Mouse (Mus musculus) embryonic facial prominence, embryonic 10.5 days (tissue): ENCODE results near the gene Mprip. TPM values are rescaled to one million over a fixed set of nuclear protein-coding genes. Genes with fewer than 3 reads are reported as not detected.
"Not testable (repeated sequence)": the region's sequence is repeated elsewhere in the genome, so short reads cannot be mapped to it uniquely, and the experiment has no call there.

Experiments
- DNase-seq: peaks from one replicate; pipeline ENCODE4 v3.0.0-alpha.2; 2017; ENCODE audit warnings: low spot score
- H3K27ac ChIP-seq: fragments of 300-500 bp; sonication (generic); replicated peaks from 2 replicates; pipeline ENCODE4 v1.5.1; 2016; ENCODE audit warnings: mild to moderate bottlenecking
- H3K27me3 ChIP-seq: fragments of 300-500 bp; sonication (generic); replicated peaks from 2 replicates; pipeline ENCODE4 v1.6.1; 2016; ENCODE audit warnings: low read depth, mild to moderate bottlenecking; ENCODE audit not compliant: poor library complexity, severe bottlenecking
- H3K36me3 ChIP-seq: fragments of 300-500 bp; sonication (generic); replicated peaks from 2 replicates; pipeline ENCODE4 v1.6.1; 2016; ENCODE audit warnings: mild to moderate bottlenecking, moderate library complexity
- H3K4me1 ChIP-seq: fragments of 300-500 bp; sonication (generic); 2 replicates; pipeline ENCODE4 v1.6.1; 2016
- H3K4me3 ChIP-seq: fragments of 300-500 bp; sonication (generic); 2 replicates; pipeline ENCODE4 v1.5.1; 2016; ENCODE audit warnings: mild to moderate bottlenecking, moderate library complexity
- H3K9me3 ChIP-seq: fragments of 300-500 bp; sonication (generic); 2 replicates; pipeline ENCODE4 v1.6.1; 2016; ENCODE audit warnings: mild to moderate bottlenecking
- WGBS: fragments of 180-500 bp; shearing (Covaris S2); methylation state at CpG from one replicate; pipeline ENCODE4 v1.1.7; 2016; 5-methylcytosine and 5-hydroxymethylcytosine counted together
- polyA plus RNA-seq: library from polyadenylated mRNA; unstranded; fragments of >200 nt; fragmentation: Nextera tagmentation; extraction: Ambion mirVana; gene quantifications from 2 replicates; pipeline ENCODE4 v1.2.1, GENCODE M21; 2016

Gene Mprip
- polyA plus RNA-seq = 40.8 and 49.9 TPM in 2 replicates

DNA sequence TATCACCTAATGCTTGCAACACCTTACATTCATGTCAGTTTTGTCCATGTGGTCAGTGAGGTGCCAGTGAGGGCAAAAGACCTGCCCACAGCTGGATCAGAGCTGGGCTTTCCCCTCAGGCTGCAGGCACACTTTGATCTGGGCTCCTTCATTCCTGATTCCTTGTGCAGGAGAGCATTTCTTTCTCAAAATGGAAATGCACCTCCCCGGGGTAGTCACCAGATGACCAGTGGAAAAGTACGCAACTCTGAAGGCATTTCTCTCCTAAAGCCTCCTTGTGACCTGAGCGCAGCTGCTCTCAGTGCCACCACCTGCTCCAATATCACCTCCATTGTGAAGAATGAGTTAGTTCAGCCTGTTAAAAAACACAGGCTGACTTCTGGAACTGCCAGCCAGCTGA is at the start of gene Mprip:
Gene Mprip (plus strand): TSS at position 301 of the 400 bp plus-strand sequence.
- no peak for DNase-seq
- 51% methylated on average over 3 of the region's 3 CpGs for WGBS
- peak within 1 kb of the TSS; percentile 80 for H3K4me3 ChIP-seq

DNA sequence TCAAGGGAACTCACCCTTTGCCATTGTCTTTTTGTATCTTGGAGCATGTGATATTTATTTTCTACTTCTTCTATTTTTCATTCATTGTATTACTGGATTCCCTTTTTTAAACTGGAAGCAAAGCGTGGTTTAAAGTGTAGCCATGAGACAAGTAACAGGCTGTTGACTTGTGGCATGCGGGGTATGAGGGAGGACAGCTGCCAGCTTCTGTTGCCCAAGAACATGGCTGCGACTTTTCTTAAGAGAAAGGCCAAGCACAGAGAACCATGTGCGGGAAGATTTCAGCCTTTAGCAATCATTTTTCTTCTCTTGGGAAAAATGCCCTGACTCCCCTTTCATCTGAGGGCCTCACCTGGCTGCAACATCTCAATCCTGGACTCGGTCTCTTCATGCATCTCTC is 49.5 kb upstream of the Mprip start:
- WGBS = 89% methylated on average over 5 of the region's 5 CpGs
- H3K27me3 ChIP-seq = no peaks in the 10 kb centered on the region
- DNase-seq = no peak

More for the DNA sequence above, at the start of gene Mprip:
- no peaks in the 10 kb centered on the region for H3K9me3 ChIP-seq
- peaks cover 49% of the 10 kb centered on the region for H3K4me1 ChIP-seq
- peaks cover 11% of the 10 kb centered on the region for H3K27me3 ChIP-seq
- peak within 1 kb of the TSS; percentile 92 for H3K27ac ChIP-seq
- H3K36me3 ChIP-seq = peaks cover 5% of the 10 kb centered on the region

DNA sequence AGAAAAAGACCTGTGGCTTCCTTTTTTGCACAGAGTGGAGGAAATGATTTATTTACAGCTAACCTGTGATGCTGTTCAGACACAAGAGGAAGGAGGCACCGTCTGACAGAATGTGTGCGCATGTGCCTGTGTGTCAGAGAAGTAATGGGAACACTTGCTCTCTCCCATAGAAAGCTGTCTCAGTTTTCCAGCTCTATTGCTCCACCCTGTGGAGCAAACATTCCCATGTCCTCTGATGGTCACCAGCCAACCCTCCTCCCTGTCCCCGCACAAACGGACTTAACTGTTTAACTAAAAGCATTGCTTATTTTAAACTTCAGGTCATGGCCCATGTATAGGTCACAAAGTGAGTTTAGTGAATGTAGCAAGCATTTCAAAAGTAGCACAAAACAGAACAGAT is 47.0 kb upstream of the Mprip start:
- 54% methylated on average over 4 of the region's 4 CpGs for WGBS
- no peak overlapping the region for H3K4me3 ChIP-seq
- DNase-seq = no peak
- H3K27me3 ChIP-seq = no peaks in the 10 kb centered on the region
- H3K9me3 ChIP-seq = no peaks in the 10 kb centered on the region
- no peaks in the 10 kb centered on the region for H3K4me1 ChIP-seq
- H3K36me3 ChIP-seq = no peaks in the 10 kb centered on the region
- H3K27ac ChIP-seq = no peak overlapping the region

More for the DNA sequence above, 49.5 kb upstream of the Mprip start:
- Histone ChIP-seq H3K4me1 (no peaks in the 10 kb centered on the region), H3K9me3 (no peaks in the 10 kb centered on the region), H3K36me3 (no peaks in the 10 kb centered on the region), H3K27ac (no peak overlapping the region), H3K4me3 (no peak overlapping the region)

DNA sequence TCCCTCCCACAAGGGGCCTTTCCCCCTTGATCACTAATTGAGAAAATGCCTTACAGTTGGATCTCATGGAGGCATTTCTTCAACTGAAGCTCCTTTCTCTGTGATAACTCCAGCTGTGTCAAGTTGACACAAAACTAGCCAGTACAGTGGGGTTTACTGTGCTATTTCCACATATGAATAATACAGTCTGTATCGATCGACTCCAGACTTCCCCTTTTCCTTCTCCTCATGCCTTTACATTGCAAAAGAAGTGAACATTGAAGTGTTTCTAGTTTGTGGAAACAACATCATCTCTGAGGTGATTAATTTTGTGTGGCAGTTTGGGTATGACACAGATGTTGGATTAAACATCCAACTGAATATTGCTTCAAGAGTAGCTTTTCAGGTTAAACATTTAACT is 44.1 kb upstream of the Mprip start:
- not testable (repeated sequence) for H3K36me3 ChIP-seq, H3K27me3 ChIP-seq, H3K27ac ChIP-seq, DNase-seq, H3K4me1 ChIP-seq, H3K4me3 ChIP-seq, H3K9me3 ChIP-seq
- 95% methylated on average over 2 of the region's 2 CpGs for WGBS

DNA sequence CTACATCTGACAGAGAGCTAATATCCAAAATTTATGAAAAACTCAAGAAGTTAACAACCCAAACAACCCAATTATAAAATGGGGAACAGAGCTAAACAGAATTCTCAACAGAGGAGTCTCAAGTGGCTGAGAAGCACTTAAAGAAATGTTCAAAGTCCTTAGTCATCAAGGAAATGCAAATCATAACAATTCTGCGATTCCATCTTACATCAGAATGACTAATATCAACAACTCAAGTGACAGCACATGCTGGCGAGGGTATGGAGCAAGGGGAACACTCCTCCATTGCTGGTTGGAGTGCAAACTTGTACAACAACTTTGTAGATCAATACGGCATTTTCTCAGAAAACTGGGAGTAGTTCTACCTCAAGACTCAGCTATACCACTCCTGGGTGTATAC is 38.9 kb upstream of the Mprip start:
- Histone ChIP-seq H3K4me3 (no peak overlapping the region), H3K4me1 (no peaks in the 10 kb centered on the region), H3K36me3 (no peaks in the 10 kb centered on the region), H3K27ac (no peak overlapping the region), H3K9me3 (no peaks in the 10 kb centered on the region), H3K27me3 (no peaks in the 10 kb centered on the region)
- WGBS = 80% methylated on average over 3 of the region's 3 CpGs
- no peak for DNase-seq

DNA sequence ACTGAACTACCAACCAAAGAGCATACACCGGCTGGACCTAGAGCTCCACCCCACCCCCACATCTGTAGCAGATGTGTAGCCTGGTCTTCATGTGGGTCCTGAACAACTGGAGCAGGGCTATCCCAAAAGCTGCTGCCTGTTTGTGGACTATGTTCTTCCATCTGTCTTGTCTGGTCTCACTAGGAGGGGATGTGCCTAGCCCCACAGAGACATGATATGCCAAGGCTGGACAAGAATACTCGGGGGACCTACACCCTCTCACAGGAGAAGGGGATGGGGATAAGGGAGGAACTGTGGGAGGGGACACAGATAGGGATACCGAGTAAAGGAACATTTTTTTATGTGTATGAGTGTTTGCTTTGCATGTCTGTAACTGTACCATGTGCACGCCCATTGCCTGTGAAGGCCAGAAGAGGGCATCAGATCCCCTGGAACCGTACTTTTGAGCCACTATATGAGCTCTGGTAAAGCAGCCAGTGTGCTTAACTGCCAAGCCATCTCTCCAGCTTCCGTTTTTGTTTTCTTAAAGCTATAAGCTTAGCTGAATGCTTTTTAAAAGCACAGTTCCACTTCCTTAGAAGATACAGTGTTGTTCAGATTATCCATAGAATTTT is 37.0 kb upstream of the Mprip start:
- H3K27ac ChIP-seq = no peak overlapping the region
- no peak overlapping the region for H3K4me3 ChIP-seq
- H3K4me1 ChIP-seq = no peaks in the 10 kb centered on the region
- no peaks in the 10 kb centered on the region for H3K36me3 ChIP-seq
- peak; percentile 60 for DNase-seq
- H3K27me3 ChIP-seq = no peaks in the 10 kb centered on the region
- no peaks in the 10 kb centered on the region for H3K9me3 ChIP-seq
- 46% methylated on average over 6 of the region's 6 CpGs for whole genome bisulfite sequencing

DNA sequence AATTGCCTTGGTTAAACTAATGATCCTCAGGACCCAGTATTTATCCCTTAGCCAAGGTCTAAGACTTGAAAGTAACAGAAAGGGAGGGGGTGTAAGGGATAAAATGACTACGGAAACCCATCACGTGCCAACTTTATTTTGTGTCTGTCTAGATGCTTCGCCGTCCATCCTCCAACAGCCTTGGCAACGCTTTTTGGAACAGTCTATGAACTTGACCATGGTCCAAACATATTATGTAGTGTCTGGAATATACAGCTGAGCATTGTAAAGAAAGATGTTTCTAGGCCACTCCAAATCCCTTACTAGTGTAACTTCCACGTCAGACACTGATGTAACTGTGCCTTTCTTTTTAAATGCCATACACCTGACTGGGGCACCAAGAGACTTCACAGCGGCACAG is 34.9 kb upstream of the Mprip start:
- H3K4me1 ChIP-seq = no peaks in the 10 kb centered on the region
- no peaks in the 10 kb centered on the region for H3K27me3 ChIP-seq
- H3K4me3 ChIP-seq = no peak overlapping the region
- no peaks in the 10 kb centered on the region for H3K36me3 ChIP-seq
- no peak overlapping the region for H3K27ac ChIP-seq
- 90% methylated on average over 7 of the region's 7 CpGs for WGBS
- H3K9me3 ChIP-seq = no peaks in the 10 kb centered on the region
- DNase-seq = no peak

DNA sequence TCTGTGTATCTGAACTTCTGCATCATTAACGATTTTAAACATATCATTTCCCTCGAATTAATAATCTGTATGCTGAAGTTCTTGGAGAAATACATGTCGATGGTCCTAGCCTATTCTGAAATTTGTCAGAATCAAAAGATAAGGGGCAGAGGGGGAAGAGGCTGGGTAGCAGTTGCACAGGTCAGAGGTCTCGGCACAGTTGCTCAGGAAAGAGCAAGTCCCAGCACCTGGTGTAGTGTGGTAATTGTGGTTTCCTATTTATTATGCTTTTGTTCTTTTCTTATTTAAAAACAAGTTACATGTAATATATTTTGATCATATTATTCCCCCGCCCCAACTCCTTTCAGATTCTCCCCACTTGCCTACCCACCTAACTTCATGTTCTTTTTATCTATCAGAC is 32.9 kb upstream of the Mprip start:
- H3K4me1 ChIP-seq = no peaks in the 10 kb centered on the region

DNA sequence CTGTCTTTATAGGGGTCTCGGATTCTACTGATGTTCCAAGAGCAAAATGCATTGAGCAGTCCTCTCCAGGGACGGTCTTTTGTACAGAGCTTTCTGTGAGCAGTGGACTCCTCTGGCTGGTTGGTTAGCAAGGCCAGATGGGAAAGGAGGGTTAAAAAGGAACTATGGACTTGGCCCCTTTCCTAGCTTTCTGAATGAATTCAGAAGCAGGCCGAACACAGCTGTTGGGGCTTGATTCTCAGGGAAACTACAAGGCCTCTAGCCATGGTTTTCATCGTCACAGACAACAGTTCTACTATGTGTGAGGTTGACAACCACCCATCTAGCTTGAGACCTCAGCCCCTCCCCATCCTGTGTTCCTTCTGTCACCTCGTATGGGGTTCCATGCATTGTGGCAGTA is 31.2 kb upstream of the Mprip start:
- no peak overlapping the region for H3K4me3 ChIP-seq
- no peaks in the 10 kb centered on the region for H3K36me3 ChIP-seq
- no peak overlapping the region for H3K27ac ChIP-seq
- WGBS = 80% methylated on average over 5 of the region's 5 CpGs
- H3K9me3 ChIP-seq = no peaks in the 10 kb centered on the region
- no peak for DNase-seq
- H3K27me3 ChIP-seq = no peaks in the 10 kb centered on the region
- H3K4me1 ChIP-seq = 0 out of 2 replicates have a peak, but pooled peaks cover 6% of the 10 kb centered on the region

More for the DNA sequence above, 32.9 kb upstream of the Mprip start:
- no peaks in the 10 kb centered on the region for H3K9me3 ChIP-seq
- 84% methylated on average over 5 of the region's 5 CpGs for WGBS
- no peak for DNase-seq
- H3K27ac ChIP-seq = no peak overlapping the region
- no peaks in the 10 kb centered on the region for H3K36me3 ChIP-seq
- H3K4me3 ChIP-seq = no peak overlapping the region
- H3K27me3 ChIP-seq = no peaks in the 10 kb centered on the region

DNA sequence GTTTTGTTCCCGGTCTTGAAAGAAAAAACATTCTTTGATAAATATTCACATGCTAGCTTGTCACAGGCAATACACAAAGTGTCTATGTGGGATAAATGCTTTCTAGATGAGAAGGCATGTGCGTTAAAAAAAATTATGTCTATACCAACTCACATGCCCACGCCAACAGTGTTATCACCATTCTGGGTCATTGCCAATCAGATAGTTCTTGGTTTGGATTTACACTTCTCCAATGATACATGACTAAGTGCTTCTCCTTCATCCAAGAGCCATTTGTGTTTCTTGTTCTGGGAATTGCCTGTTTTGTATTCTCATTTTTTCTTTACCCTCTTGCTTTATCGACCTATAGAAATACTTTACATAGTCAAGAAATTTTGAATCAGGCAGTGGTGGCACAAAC is 29.1 kb upstream of the Mprip start:
- Histone ChIP-seq H3K4me1 (0 out of 2 replicates have a peak, but pooled peaks cover 8% of the 10 kb centered on the region), H3K27me3 (no peaks in the 10 kb centered on the region), H3K9me3 (no peaks in the 10 kb centered on the region), H3K27ac (no peak overlapping the region), H3K4me3 (no peak overlapping the region), H3K36me3 (no peaks in the 10 kb centered on the region)
- WGBS = 88% methylated on average over 4 of the region's 4 CpGs
- DNase-seq = no peak

DNA sequence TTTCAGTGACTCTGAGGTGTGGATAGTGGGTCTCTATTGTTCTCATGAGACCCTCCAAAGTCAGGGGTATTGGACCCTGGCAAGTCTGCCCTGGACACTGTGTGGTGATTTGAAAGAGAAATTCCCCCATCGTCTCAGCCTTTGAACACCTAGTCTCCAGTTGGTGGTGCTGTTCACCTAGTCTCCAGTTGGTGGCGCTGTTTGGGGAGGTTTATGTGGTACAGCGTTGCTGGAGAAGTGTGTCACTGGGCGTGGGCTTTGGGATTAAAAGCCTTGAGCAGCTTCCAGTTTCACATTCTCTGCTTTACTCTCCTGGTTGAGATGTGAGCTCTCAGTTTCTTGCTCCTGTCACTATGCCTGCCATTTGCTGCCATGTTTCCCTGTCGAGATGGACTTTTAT is 28.1 kb upstream of the Mprip start:
- H3K36me3 ChIP-seq = no peaks in the 10 kb centered on the region
- WGBS = 26% methylated on average over 5 of the region's 5 CpGs
- H3K9me3 ChIP-seq = no peaks in the 10 kb centered on the region
- H3K4me3 ChIP-seq = no peak overlapping the region
- no peaks in the 10 kb centered on the region for H3K27me3 ChIP-seq
- DNase-seq = peak; percentile 60
- no peak overlapping the region for H3K27ac ChIP-seq
- 0 out of 2 replicates have a peak, but pooled peaks cover 8% of the 10 kb centered on the region for H3K4me1 ChIP-seq

DNA sequence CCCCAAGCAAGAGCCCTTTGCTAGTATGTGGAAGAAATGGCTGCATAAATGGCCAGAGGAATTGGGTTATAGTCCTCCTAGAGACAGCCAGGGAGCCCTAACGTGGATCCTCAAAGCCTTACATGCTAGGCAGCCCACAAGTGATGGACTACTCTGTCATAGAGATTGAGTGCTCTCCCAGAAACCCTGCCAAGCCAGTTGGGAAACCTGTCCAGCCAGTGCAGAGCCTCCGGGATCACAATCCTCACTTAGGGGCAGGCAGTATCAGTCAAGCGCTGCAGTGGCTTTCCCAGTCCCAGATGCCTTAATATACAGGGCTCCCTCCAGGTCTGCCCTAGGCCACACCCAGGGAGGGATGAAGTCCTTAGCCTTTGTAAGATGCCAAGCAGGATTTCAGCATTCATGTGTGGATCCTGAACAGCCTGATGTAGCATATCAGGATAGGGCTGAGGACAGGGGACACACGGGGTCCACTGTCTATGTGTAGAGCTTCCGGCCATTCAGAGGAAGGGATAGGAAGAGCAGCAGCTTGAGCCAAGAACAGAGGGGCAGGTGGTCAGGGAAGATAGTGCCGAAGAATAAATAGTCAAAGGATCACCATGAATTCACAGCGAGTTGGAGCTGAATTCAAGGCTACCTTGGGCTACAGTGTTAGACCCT is 27.0 kb upstream of the Mprip start:
- Histone ChIP-seq H3K36me3 (no peaks in the 10 kb centered on the region), H3K4me3 (no peak overlapping the region), H3K27me3 (no peaks in the 10 kb centered on the region), H3K27ac (no peak overlapping the region), H3K4me1 (0 out of 2 replicates have a peak, but pooled peaks cover 8% of the 10 kb centered on the region), H3K9me3 (no peaks in the 10 kb centered on the region)
- 80% methylated on average over 7 of the region's 7 CpGs for WGBS
- DNase-seq = peak; percentile 53

DNA sequence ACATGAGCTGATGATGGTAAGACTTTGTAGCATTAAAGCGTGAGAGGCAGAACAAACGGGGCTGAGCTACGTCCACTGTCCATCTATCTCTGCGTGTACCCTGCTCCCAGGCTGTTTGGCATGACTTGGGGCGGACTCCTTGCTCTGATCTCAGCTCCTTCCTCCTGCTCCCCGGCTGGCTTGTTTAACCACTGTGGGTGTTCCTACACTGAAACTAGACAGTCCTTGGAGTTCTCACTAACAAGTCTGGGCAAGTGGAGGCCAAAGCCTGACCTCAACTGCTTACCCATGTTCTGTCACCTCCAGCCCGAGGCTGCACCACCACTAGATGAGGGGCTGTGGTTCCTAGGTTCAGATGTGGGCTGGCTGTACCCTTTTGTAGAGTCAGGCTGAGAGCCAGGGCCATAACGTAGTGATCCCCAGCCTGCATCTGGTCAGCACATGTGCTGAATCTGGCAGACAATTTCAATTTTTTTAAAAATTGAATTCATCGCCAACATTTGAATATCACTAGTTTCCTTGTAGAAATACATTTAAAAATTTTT is 25.8 kb upstream of the Mprip start:
- Histone ChIP-seq H3K4me3 (no peak overlapping the region), H3K9me3 (no peaks in the 10 kb centered on the region), H3K27ac (no peak overlapping the region), H3K27me3 (no peaks in the 10 kb centered on the region), H3K36me3 (no peaks in the 10 kb centered on the region), H3K4me1 (0 out of 2 replicates have a peak, but pooled peaks cover 8% of the 10 kb centered on the region)
- WGBS = 77% methylated on average over 9 of the region's 9 CpGs
- DNase-seq = peak; percentile 19
